Mouse (Mus musculus): Measurements from ENCODE around the gene Slc26a10. TPM values are rescaled to one million over a fixed set of nuclear protein-coding genes. Genes with fewer than 3 reads are reported as not detected.

The Slc26a10 gene
- polyA plus RNA-seq, 1 experiment from 2014 or later: 0.94 TPM

Other genes with a start within 250 kb of the Slc26a10 start
- 16.5 and 18.6 TPM in 2 replicates for gene Ctdsp2, start 201.9 kb downstream of the Slc26a10 start, polyA plus RNA-seq (2015; fragmentation: Nextera tagmentation; extraction: Ambion mirVana)
- gene Avil, start 179.9 kb downstream of the Slc26a10 start, polyA plus RNA-seq (2015; fragmentation: Nextera tagmentation; extraction: Ambion mirVana): 2.2 and 3.2 TPM in 2 replicates
- gene Tsfm, start 149.8 kb downstream of the Slc26a10 start, polyA plus RNA-seq (2015; fragmentation: Nextera tagmentation; extraction: Ambion mirVana): 57.3 and 62.7 TPM in 2 replicates
- gene Mettl1, start 139.2 kb downstream of the Slc26a10 start, polyA plus RNA-seq (2015; fragmentation: Nextera tagmentation; extraction: Ambion mirVana): 20.5 and 21.7 TPM in 2 replicates
- gene Eef1akmt3, start 139.1 kb downstream of the Slc26a10 start, polyA plus RNA-seq (2015; fragmentation: Nextera tagmentation; extraction: Ambion mirVana): 0.08 and 0.37 TPM in 2 replicates
- 0.06 and 0.18 TPM in 2 replicates for gene Cyp27b1, start 132.4 kb downstream of the Slc26a10 start, polyA plus RNA-seq (2015; fragmentation: Nextera tagmentation; extraction: Ambion mirVana)
- 8.4 and 8.9 TPM in 2 replicates for gene March9, start 120.5 kb downstream of the Slc26a10 start, polyA plus RNA-seq (2015; fragmentation: Nextera tagmentation; extraction: Ambion mirVana)
- gene Cdk4, start 117.1 kb downstream of the Slc26a10 start, polyA plus RNA-seq (2015; fragmentation: Nextera tagmentation; extraction: Ambion mirVana): 793 and 910 TPM in 2 replicates
- 113 and 120 TPM in 2 replicates for gene Tspan31, start 110.4 kb downstream of the Slc26a10 start, polyA plus RNA-seq (2015; fragmentation: Nextera tagmentation; extraction: Ambion mirVana)
- 6.3 and 6.6 TPM in 2 replicates for gene Agap2, start 105.4 kb downstream of the Slc26a10 start, polyA plus RNA-seq (2015; fragmentation: Nextera tagmentation; extraction: Ambion mirVana)
- gene Os9, start 59.5 kb downstream of the Slc26a10 start, polyA plus RNA-seq (2015; fragmentation: Nextera tagmentation; extraction: Ambion mirVana): 130 and 135 TPM in 2 replicates
- gene B4galnt1, start 15.4 kb downstream of the Slc26a10 start, polyA plus RNA-seq (2015; fragmentation: Nextera tagmentation; extraction: Ambion mirVana): 62.2 and 62.3 TPM in 2 replicates
- 20.6 and 21.9 TPM in 2 replicates for gene Arhgef25, start 9.4 kb upstream of the Slc26a10 start, polyA plus RNA-seq (2015; fragmentation: Nextera tagmentation; extraction: Ambion mirVana)
- 288 and 297 TPM in 2 replicates for gene Dtx3, start 15.1 kb upstream of the Slc26a10 start, polyA plus RNA-seq (2015; fragmentation: Nextera tagmentation; extraction: Ambion mirVana)
- 17.9 and 18.7 TPM in 2 replicates for gene Pip4k2c, start 30.9 kb upstream of the Slc26a10 start, polyA plus RNA-seq (2015; fragmentation: Nextera tagmentation; extraction: Ambion mirVana)
- gene Kif5a, start 82.7 kb upstream of the Slc26a10 start, polyA plus RNA-seq (2015; fragmentation: Nextera tagmentation; extraction: Ambion mirVana): 99.0 and 103 TPM in 2 replicates
- 355 and 362 TPM in 2 replicates for gene Dctn2, start 85.7 kb upstream of the Slc26a10 start, polyA plus RNA-seq (2015; fragmentation: Nextera tagmentation; extraction: Ambion mirVana)
- 16.2 and 18.8 TPM in 2 replicates for gene Mbd6, start 108.4 kb upstream of the Slc26a10 start, polyA plus RNA-seq (2015; fragmentation: Nextera tagmentation; extraction: Ambion mirVana)
- gene Mars, start 131.1 kb upstream of the Slc26a10 start, polyA plus RNA-seq (2015; fragmentation: Nextera tagmentation; extraction: Ambion mirVana): 121 and 123 TPM in 2 replicates
- 0.87 and 0.99 TPM in 2 replicates for gene Arhgap9, start 141.3 kb upstream of the Slc26a10 start, polyA plus RNA-seq (2015; fragmentation: Nextera tagmentation; extraction: Ambion mirVana)
- gene Gli1, start 161.3 kb upstream of the Slc26a10 start, polyA plus RNA-seq (2015; fragmentation: Nextera tagmentation; extraction: Ambion mirVana): 1.1 and 1.5 TPM in 2 replicates
- 0.04 and 0.06 TPM in 2 replicates for gene Inhbe, start 173.8 kb upstream of the Slc26a10 start, polyA plus RNA-seq (2015; fragmentation: Nextera tagmentation; extraction: Ambion mirVana)
- not detected in 2 replicates for gene Inhbc, start 189.8 kb upstream of the Slc26a10 start, polyA plus RNA-seq (2015; fragmentation: Nextera tagmentation; extraction: Ambion mirVana)
- gene R3hdm2, start 199.7 kb upstream of the Slc26a10 start, polyA plus RNA-seq (2015; fragmentation: Nextera tagmentation; extraction: Ambion mirVana): 39.7 and 43.6 TPM in 2 replicates

All from midbrain, embryonic 15.5 days (tissue).